Mouse (Mus musculus): Measurements from ENCODE around the gene Hoxc8. TPM values are rescaled to one million over a fixed set of nuclear protein-coding genes. Genes with fewer than 3 reads are reported as not detected.

Gene Hoxc8
- polyA plus RNA-seq, 1 experiment from 2014 or later, result not detected

DNA sequence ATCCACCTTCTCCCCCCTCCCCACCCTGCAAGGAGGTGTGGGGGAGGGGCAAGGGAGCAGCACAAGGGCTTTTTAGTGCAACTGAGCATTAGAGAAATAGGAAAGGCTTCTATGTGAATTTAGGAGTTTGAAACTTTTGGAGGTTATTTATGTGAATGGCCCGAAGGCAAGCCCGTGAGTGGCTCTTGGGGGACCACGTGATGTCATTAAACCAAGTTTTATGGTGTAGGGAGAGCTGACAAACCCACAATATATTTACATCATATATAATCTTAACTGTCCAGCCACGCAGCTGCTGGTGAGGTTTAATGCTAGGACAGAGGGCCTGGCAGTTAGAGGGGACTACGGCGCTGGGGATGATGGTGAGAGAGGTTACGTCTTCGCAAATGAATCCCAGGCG, 28.2 kb downstream of the Hoxc8 start, which contains the start of gene Hoxc4:
Gene Hoxc4, plus strand, starts transcription at position 299 of the 400 bp plus-strand sequence.
- no peak within 1 kb of the TSS for H3K4me3 ChIP-seq (ENCODE audit: low read depth, low read length)
- H3K4me2 ChIP-seq (ENCODE audit: low read depth, low read length), result no peak within 1 kb of the TSS
- WGBS (ENCODE audit: insufficient replicate concordance), result 34% methylated on average over 9 of the region's 9 CpGs
- H3K27me3 ChIP-seq (ENCODE audit: control insufficient read depth, insufficient read depth, low read depth, low read length), result peaks cover 92% of the 10 kb centered on the region
- no peaks in the 10 kb centered on the region for H3K36me3 ChIP-seq (ENCODE audit: control insufficient read depth, insufficient read depth)
- no peaks in the 10 kb centered on the region for H3K9me3 ChIP-seq (replicated peaks; ENCODE audit: control insufficient read depth, low read length)
- no peak within 1 kb of the TSS for H3K9ac ChIP-seq (ENCODE audit: low read depth, low read length)
- no peaks in the 10 kb centered on the region for H3K4me1 ChIP-seq (ENCODE audit: control insufficient read depth, low read depth, low read length)
- no peak for ATAC-seq (ENCODE audit: low read depth)
- no peak within 1 kb of the TSS for H3K27ac ChIP-seq (ENCODE audit: low read length)

DNA sequence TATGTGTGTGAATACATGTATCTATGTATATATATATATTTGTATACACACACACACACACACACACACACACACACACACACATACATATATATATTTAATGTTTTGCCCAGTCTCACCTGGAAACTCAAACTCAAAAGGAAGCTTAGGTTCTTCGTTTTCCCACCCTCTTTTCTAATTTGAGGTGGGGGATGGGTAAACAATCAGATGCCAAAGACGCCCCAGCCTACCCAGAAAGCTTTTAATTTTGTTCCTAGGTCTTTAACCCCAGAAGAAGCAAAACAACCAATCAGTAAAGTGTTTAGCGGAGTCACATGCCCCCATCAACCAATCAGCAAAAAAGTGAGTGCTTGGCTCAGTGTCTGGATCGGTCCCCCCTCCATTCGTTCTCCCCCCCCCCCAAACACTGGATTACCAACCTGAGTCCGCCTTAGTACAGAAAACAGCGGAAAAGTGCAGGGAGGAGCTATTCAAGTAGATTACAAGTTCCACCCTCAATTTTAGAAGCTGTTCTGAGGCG, 30.6 kb downstream of the Hoxc8 start:
- Histone ChIP-seq H3K27ac (ENCODE audit: low read length) (no peak overlapping the region), H3K36me3 (ENCODE audit: control insufficient read depth, insufficient read depth) (no peaks in the 10 kb centered on the region), H3K4me3 (ENCODE audit: low read depth, low read length) (no peak overlapping the region), H3K4me2 (ENCODE audit: low read depth, low read length) (no peak overlapping the region), H3K9me3 (replicated peaks; ENCODE audit: control insufficient read depth, low read length) (no peaks in the 10 kb centered on the region), H3K27me3 (ENCODE audit: control insufficient read depth, insufficient read depth, low read depth, low read length) (peaks cover 85% of the 10 kb centered on the region), H3K4me1 (ENCODE audit: control insufficient read depth, low read depth, low read length) (no peaks in the 10 kb centered on the region), H3K9ac (ENCODE audit: low read depth, low read length) (no peak overlapping the region)
- ATAC-seq (ENCODE audit: low read depth), result no peak
- 5% methylated on average over 8 of the region's 8 CpGs for WGBS (ENCODE audit: insufficient replicate concordance)

DNA sequence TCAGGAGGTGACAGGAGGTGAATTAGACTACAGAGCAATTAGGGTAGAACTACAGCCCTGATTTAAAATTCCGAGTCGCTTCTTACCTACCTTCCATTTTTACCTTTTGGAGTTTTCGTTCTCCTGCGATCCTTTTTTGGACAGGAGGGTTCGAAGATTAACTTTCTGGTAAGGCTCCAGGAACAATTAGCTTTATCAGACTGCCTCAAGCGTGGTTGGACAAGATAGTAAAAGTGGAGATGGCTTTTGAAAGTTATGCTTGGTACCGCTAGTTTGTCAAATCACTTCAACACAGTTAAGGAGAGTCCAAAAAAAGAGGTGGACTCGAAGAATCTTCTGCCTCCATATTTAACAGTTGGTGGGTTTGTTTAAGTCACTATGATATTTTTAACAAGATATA, 31.1 kb downstream of the Hoxc8 start:
- Histone ChIP-seq H3K27ac (ENCODE audit: low read length) (no peak overlapping the region), H3K9me3 (replicated peaks; ENCODE audit: control insufficient read depth, low read length) (no peaks in the 10 kb centered on the region), H3K36me3 (ENCODE audit: control insufficient read depth, insufficient read depth) (no peaks in the 10 kb centered on the region), H3K9ac (ENCODE audit: low read depth, low read length) (no peak overlapping the region), H3K27me3 (ENCODE audit: control insufficient read depth, insufficient read depth, low read depth, low read length) (peaks cover 85% of the 10 kb centered on the region), H3K4me1 (ENCODE audit: control insufficient read depth, low read depth, low read length) (no peaks in the 10 kb centered on the region), H3K4me3 (ENCODE audit: low read depth, low read length) (no peak overlapping the region), H3K4me2 (ENCODE audit: low read depth, low read length) (no peak overlapping the region)
- ATAC-seq (ENCODE audit: low read depth), result no peak
- 10% methylated on average over 8 of the region's 8 CpGs for WGBS (ENCODE audit: insufficient replicate concordance)

DNA sequence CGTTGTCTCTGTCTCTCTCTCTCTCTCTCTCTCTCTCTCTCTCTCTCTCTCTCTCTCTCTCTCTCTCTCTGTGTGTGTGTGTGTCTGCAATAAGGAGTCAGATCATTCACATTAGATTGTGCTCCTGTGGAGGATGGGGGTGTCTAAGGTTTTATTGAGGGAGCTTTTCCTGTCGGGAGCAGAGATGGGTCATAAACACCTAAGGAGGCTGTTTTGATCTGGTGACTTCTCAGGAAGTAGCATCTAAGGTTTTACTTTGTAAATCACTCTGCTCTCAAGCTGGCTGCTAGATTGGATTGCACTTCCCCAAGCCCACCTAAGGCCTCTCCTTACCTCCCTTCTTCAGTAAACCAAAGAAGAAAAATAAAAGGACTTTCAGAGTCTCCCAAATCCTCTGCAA, 33.7 kb downstream of the Hoxc8 start:
- peaks cover 86% of the 10 kb centered on the region for H3K27me3 ChIP-seq (ENCODE audit: control insufficient read depth, insufficient read depth, low read depth, low read length)

DNA sequence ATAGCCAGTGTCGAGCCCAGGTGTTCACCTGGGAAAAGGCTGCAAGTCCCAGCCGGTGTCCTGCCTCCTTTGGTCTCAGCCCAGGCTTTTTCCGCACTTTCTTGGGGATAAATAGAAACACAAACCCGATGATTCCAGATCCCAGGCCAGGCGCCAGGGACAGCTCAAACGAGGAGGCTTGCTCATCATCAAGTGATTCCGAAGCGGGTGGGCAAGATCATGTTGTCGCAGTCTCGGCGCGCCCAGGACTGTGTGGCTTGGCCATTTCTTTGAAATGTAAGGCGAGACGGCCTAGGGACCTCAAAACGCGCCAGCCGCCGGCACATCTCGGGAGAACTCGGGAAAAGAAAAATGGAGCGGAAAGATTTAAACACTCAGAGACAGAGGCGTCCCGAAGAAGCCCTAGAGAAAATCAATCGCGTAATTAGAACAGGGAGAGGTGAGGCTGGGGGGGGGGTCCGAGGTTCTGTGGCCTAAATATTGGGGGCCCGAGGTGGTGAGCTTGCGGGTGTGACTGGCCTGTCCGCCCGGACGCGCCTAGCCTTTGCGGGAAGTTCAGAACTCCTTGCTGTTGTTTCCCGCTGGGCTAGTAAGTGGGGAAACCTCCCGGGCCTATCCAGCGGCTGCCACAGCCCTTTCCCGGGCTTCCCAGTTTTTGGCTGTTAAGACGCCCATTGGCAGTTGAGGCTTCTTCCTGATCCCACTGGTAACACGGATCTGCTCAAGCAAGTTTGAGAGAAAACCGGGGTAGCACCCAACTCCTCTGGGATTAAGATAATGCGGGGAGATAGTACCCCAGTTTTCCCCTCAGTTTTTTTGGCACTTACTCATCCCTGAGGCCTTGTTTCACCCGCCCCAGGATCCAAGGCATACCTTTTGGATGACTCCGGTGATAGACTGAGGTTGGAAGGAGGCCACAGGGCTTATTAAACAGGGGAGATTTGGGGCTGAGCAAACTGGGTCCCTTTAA, 37.1 kb downstream of the Hoxc8 start:
- ATAC-seq (ENCODE audit: low read depth), result no peak
- Histone ChIP-seq H3K4me3 (ENCODE audit: low read depth, low read length) (no peak overlapping the region), H3K9me3 (replicated peaks; ENCODE audit: control insufficient read depth, low read length) (no peaks in the 10 kb centered on the region), H3K4me2 (ENCODE audit: low read depth, low read length) (no peak overlapping the region), H3K9ac (ENCODE audit: low read depth, low read length) (no peak overlapping the region), H3K27ac (ENCODE audit: low read length) (no peak overlapping the region), H3K4me1 (ENCODE audit: control insufficient read depth, low read depth, low read length) (no peaks in the 10 kb centered on the region), H3K36me3 (ENCODE audit: control insufficient read depth, insufficient read depth) (no peaks in the 10 kb centered on the region), H3K27me3 (ENCODE audit: control insufficient read depth, insufficient read depth, low read depth, low read length) (peaks cover 80% of the 10 kb centered on the region)
- 6% methylated on average over 41 of the region's 43 CpGs for WGBS (ENCODE audit: insufficient replicate concordance)

More for the DNA sequence above, 33.7 kb downstream of the Hoxc8 start:
- no peak overlapping the region for H3K27ac ChIP-seq (ENCODE audit: low read length)
- H3K4me2 ChIP-seq (ENCODE audit: low read depth, low read length), result no peak overlapping the region
- H3K4me1 ChIP-seq (ENCODE audit: control insufficient read depth, low read depth, low read length), result no peaks in the 10 kb centered on the region
- no peaks in the 10 kb centered on the region for H3K9me3 ChIP-seq (replicated peaks; ENCODE audit: control insufficient read depth, low read length)
- no peak overlapping the region for H3K4me3 ChIP-seq (ENCODE audit: low read depth, low read length)
- ATAC-seq (ENCODE audit: low read depth), result no peak
- H3K36me3 ChIP-seq (ENCODE audit: control insufficient read depth, insufficient read depth), result no peaks in the 10 kb centered on the region
- H3K9ac ChIP-seq (ENCODE audit: low read depth, low read length), result no peak overlapping the region
- WGBS (ENCODE audit: insufficient replicate concordance), result 7% methylated on average over 2 of the region's 2 CpGs

DNA sequence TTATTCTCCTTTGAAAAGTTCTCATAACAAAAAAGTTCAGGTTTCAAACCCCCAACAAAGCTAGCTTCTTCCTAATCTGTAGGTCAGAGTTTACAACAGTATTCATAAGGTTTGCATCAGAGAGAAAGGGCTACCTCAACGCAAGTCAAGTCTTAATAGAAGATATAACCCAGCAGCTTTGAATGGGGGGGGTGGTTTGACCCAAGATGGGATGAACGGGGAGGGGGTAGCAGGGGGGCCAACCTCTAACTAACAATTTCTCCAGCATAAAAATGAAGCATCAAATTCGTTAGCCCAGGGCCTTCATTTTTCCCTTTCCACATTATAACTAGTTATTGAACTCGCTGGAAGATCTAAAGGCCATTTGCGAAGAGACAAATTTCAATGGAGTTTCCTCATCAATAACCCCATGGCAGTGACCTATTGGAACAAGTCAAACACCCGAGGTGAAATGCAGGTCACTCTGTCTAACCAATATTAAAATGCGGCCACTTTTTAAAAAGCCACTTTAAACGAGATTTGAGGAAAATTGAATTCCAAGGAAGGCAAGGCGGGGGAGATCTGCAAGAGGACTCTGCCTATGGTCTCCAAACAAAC, 38.6 kb downstream of the Hoxc8 start:
- no peak overlapping the region for H3K9ac ChIP-seq (ENCODE audit: low read depth, low read length)
- H3K36me3 ChIP-seq (ENCODE audit: control insufficient read depth, insufficient read depth), result no peaks in the 10 kb centered on the region
- no peak overlapping the region for H3K4me3 ChIP-seq (ENCODE audit: low read depth, low read length)
- H3K9me3 ChIP-seq (replicated peaks; ENCODE audit: control insufficient read depth, low read length), result no peaks in the 10 kb centered on the region
- no peak overlapping the region for H3K27ac ChIP-seq (ENCODE audit: low read length)
- no peak overlapping the region for H3K4me2 ChIP-seq (ENCODE audit: low read depth, low read length)
- no peak for ATAC-seq (ENCODE audit: low read depth)
- 31% methylated on average over 9 of the region's 9 CpGs for WGBS (ENCODE audit: insufficient replicate concordance)
- no peaks in the 10 kb centered on the region for H3K4me1 ChIP-seq (ENCODE audit: control insufficient read depth, low read depth, low read length)
- peaks cover 84% of the 10 kb centered on the region for H3K27me3 ChIP-seq (ENCODE audit: control insufficient read depth, insufficient read depth, low read depth, low read length)

DNA sequence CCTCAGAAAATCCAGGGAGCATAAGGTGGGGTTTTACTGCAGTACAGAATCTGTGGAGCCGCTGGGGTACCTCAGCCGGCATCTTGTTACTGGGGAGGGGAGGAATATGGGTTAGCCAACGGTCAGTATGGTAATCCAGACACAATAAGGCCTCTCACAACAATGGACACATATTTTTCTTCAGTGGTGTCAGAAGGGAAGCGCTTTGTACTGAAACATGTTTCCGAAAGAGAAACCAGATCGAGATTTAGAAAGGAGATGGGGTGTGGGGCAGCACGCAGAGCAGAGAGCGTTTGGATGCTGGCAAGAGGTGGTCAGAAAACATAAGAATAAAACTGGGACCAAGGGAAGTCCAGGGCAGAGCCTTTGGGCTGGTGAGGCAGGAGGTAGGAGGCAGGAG, 39.7 kb downstream of the Hoxc8 start:
- H3K36me3 ChIP-seq (ENCODE audit: control insufficient read depth, insufficient read depth), result no peaks in the 10 kb centered on the region
- H3K4me3 ChIP-seq (ENCODE audit: low read depth, low read length), result no peak overlapping the region
- H3K27me3 ChIP-seq (ENCODE audit: control insufficient read depth, insufficient read depth, low read depth, low read length), result peaks cover 87% of the 10 kb centered on the region
- H3K27ac ChIP-seq (ENCODE audit: low read length), result no peak overlapping the region
- no peaks in the 10 kb centered on the region for H3K4me1 ChIP-seq (ENCODE audit: control insufficient read depth, low read depth, low read length)
- ATAC-seq (ENCODE audit: low read depth), result no peak
- no peak overlapping the region for H3K4me2 ChIP-seq (ENCODE audit: low read depth, low read length)
- 8% methylated on average over 8 of the region's 8 CpGs for WGBS (ENCODE audit: insufficient replicate concordance)
- H3K9ac ChIP-seq (ENCODE audit: low read depth, low read length), result no peak overlapping the region
- no peaks in the 10 kb centered on the region for H3K9me3 ChIP-seq (replicated peaks; ENCODE audit: control insufficient read depth, low read length)

DNA sequence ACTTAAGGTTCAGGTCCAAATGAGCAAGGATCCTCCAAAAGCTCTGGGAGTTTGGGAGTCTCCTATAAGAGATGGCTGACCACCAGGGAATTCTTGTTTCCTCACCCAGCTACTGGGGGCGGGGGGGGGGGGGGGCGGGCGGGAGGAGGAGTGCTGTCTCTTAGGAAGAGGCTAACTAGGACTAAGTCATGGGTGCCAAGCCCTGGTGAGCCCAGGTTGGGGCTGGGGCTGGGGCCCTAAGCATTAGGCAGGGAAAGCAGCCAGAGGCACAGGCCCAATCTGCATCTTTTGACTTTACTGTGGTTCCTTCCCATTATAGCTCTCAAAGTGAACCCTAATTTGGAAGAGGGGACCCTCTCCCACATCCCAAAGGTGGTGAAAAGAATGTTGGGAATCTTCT, 41.8 kb downstream of the Hoxc8 start:
- Histone ChIP-seq H3K36me3 (ENCODE audit: control insufficient read depth, insufficient read depth) (no peaks in the 10 kb centered on the region), H3K27me3 (ENCODE audit: control insufficient read depth, insufficient read depth, low read depth, low read length) (peaks cover 89% of the 10 kb centered on the region), H3K4me1 (ENCODE audit: control insufficient read depth, low read depth, low read length) (no peaks in the 10 kb centered on the region), H3K4me2 (ENCODE audit: low read depth, low read length) (no peak overlapping the region), H3K27ac (ENCODE audit: low read length) (no peak overlapping the region), H3K9ac (ENCODE audit: low read depth, low read length) (no peak overlapping the region), H3K4me3 (ENCODE audit: low read depth, low read length) (no peak overlapping the region), H3K9me3 (replicated peaks; ENCODE audit: control insufficient read depth, low read length) (no peaks in the 10 kb centered on the region)
- ATAC-seq (ENCODE audit: low read depth), result no peak
- 0% methylated on average over 2 of the region's 3 CpGs for WGBS (ENCODE audit: insufficient replicate concordance)

Measured in liver, embryonic 16.5 days (tissue).